Mouse (Mus musculus): ENCODE data around the gene Samd4b. TPM values are rescaled to one million over a fixed set of nuclear protein-coding genes. Genes with fewer than 3 reads are reported as not detected.
"Not testable (repeated sequence)": the region's sequence is repeated elsewhere in the genome, so short reads cannot be mapped to it uniquely, and the experiment has no call there.

Gene Samd4b
- total RNA-seq (2014; fragmentation: Nextera tagmentation) (17.5 and 25.0 TPM in 2 replicates), total RNA-seq (2017) (3.4 and 3.9 TPM in 2 replicates)

DNA sequence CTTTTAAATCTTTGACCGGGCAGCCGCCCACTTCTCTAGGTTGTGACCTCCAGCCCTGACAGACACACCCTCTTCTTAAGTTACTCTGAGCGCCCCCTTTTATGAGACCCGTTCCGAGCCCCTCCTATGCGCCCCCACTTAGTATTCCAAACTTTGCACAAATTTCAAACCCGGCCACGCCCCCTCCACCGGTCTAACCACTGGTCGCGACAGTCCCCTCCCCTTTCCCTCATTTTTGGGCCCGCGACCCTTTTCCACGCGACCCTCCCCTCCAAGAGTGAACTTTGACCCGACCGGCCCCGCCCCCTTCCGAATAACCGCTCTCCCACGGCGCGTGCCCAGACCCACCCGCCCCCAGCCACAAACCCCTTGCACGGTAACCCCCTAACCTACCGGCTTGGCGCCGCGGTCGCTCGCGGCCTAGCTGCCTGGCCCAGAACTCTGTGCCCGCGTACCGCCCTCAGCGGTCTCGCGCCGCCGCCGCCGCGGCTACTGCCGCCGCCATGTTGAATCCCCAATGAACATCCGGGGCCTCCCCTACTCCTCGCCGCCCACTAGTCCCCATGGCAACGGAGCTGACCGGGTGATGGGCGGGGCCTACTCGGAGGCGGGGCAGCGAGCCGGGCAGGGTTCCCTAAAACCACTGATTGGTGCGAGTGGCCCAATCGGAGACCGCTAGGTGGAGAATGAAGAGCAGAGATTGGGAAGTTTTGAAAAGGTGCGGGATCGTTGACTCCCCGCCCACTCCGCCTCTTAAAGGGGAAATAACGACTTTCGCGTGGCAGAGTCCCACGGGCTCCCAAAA lies at the start of gene Samd4b, which contains the start of gene Pak4:
Gene Samd4b, minus strand, starts transcription at position 503 of the 805 bp plus-strand sequence.
Gene Pak4, minus strand, starts transcription at position 544 of the 805 bp plus-strand sequence.
- peak; percentile 94 for ATAC-seq (replicated peaks; ENCODE audit: poor library complexity, severe bottlenecking)

DNA sequence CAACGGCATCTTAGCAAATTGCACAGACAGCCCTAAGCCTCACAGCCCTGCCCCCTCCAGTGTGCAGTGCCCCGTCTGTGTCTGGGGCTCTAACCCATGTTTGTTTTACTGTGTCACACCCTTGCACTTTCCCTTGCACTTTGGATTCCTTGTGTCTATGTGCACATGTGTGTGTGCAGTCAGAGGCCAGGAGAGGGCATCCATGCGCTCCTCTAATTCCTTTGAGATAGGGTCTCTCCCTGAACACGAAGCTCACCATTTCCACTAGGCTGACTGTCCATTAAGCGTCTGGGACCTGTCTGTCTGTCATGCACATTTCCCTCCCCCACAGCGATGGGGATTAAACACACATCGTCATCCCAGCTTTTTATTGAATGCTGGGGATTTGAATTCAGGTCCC lies 49.1 kb upstream of the Samd4b start:
- no peak for ATAC-seq (replicated peaks; ENCODE audit: poor library complexity, severe bottlenecking)

DNA sequence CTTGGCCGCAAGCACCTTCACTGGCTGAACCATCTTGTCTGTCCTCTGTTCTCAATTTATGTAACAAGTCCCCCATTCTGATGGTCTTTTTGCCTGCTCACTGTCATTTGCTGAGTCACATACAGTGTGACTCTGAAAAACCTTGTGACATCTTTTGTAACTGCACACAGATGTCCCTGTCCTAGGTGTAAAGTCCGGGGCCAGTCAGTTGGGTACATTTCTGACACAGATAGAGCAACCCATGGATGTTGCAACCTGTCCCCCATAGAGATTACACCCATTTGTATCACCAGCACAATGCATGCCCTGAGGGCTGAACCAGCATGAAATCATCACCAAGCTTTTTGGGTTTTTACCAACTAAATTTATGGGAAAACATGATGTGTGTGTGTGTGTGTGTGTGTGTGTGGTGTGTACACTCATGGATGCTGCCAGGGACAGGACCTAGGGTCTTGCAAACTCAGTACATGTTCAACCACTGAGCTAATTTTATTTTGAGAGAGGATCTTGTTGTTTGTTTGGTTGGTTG lies 48.1 kb upstream of the Samd4b start:
- ATAC-seq (replicated peaks; ENCODE audit: poor library complexity, severe bottlenecking): peak; percentile 37

DNA sequence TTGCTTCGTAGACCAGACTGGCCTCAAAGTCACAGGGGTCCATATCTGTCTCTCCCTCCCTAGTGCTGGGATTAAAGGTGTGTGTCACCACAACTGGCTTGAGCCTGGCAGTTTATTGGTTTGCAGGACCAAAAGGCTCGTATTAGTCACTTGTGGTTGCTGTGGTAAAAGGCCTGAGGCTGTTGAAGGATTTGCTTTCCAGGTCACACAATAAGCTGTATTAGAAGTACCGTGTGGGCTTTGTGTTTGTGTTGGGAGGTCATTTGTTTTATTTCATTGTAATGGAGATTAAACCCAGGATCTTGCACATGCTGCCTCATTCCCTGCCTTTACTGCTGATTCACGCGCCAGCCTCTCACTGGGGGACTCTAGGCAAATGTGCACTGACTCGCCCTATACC lies 47.4 kb upstream of the Samd4b start:
- no peak for ATAC-seq (replicated peaks; ENCODE audit: poor library complexity, severe bottlenecking)

DNA sequence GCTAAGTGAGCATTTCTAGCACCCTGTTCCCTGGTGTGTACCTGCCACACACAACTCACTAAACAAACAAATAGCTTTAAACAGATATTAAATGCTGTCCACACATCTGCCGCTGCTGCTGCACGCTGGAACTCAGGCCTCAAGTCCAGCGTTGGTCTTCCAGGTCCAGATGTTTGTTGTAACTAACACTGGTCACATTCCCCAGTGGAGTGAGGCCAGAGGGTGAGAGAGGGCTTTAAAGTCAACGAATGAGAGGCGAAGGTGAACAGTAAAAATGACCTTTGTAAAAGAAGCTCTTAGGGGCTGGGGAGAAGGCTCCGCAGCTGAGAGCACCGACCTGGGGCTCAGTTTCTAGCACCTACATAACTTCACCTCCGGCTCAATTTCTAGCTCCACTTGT lies 43.6 kb upstream of the Samd4b start:
- ATAC-seq (replicated peaks; ENCODE audit: poor library complexity, severe bottlenecking): no peak

DNA sequence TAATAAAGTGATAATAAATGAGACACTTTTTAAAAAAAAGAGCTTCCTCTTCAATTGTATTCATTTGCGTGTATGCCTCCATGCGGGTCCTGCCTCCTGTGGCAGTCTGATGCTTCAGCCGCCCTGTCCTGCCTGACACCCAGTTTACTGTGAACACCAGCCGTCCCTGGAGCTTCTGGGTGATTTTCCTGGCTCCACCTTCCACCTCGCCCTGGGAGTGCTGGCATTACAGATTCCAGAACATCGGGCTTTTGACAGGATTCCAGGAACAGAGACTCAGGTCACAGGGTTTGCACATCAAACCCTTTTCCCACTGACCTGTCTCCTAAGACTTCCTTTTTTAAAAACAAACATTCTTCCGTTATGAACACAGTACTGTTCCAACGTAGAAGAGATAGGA lies 39.6 kb upstream of the Samd4b start:
- ATAC-seq (replicated peaks; ENCODE audit: poor library complexity, severe bottlenecking): no peak

DNA sequence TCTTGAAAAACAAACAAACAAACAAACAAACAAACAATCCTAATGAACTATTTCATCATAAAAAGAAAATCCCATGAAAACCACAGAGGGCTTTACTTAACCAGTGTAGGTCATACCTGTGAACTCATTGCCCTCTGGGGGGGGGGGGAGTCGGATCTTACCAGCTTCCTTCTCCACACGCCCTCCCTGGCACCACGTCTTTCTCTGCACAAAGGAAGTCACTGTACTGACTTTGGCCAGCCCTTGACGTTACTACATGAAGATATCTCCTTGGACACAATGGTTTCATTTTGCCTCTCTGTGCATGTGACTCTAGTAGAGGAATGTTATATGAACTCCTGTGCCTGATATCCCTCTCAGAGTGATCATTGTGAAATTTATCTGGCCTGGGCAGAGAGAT lies 36.2 kb upstream of the Samd4b start:
- ATAC-seq (replicated peaks; ENCODE audit: poor library complexity, severe bottlenecking): no peak

DNA sequence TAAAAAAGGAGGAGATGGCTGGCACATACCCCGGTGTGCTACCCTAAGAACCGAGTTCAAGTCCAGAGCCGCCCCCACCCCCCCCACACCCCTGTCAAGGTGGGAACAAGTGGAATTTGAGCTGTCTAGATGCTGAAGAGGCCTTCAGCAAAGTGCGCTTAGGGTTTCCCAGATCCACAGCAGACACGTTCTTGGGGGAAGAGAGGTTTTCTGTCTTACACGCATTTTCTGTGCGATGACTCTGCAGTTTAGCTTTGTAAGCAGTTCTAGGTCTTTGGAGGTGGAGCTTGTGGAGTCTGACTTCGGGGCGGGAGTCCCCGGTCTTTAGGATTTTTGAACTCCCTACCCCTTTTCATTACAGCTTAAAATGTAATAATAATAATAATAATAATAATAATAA lies 33.1 kb upstream of the Samd4b start, which contains the start of gene Acp7:
Gene Acp7, minus strand, starts transcription at position 260 of the 400 bp plus-strand sequence.
- no peak for ATAC-seq (replicated peaks; ENCODE audit: poor library complexity, severe bottlenecking)

DNA sequence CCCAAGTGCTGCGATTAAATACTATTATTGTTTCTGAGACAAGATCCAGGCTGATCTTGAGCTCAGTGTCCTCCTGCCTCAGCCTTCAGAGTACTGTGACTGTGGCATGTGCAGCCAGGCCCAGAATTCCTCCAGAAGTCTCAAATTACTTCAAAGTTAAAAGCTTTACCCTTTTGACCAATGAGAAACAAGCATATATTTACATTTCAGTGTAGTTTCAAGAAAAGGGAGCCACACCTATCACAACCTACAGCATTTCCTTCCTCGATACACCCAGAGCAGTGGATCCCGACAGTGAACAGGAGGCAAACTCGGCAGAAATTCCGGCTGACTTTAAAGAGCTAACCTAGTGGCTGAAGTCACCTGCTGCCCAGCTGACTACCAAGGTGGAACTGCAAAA lies 26.8 kb upstream of the Samd4b start:
- no peak for ATAC-seq (replicated peaks; ENCODE audit: poor library complexity, severe bottlenecking)

DNA sequence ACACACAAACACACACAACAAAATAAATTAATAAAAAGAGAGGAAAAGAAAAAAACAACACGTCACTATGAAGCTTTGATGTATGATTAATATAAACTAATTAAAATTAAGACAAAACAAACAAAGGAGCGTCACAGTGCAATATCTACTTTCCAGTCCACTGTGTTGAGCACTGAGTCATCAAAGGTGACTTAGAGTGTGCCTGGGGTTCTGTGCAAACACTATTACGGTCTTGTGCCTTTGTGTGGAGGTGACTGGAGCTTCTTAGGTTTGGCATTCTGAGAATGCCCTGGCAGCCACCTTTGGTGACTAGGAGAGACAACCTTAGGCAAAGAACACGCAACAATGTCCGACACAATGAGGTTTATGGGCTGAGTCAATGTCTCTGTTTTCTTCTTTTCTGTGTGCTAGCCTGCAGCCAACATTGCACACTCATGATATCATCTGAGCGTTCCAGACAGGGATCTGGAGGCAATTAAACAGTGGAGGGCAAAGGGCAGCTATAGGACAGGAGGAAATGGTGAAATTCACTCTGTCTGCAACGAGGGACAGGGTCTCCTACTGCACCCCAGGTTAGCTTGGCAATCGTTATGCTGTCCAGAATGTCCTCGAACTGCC lies 21.3 kb upstream of the Samd4b start:
- no peak for ATAC-seq (replicated peaks; ENCODE audit: poor library complexity, severe bottlenecking)

DNA sequence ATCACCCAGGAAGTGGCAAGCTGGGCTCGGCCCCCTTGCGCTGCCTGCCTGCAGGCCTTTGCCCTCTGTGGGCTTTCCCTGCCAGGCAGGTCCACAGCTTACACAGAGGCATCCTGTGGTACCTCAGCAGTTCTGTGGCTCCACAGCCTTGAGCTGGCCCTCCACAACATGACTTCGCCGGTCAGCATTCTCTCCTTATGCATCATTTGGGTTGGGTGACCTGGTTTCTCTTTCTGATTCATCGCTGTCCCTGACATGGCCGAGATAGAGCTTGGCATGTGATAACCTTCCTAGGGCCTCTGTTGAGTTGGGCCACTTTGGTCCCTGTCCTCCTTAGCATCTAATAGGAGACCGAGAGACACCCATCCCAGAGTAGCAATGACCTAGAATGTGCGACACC lies 8.0 kb upstream of the Samd4b start:
- ATAC-seq (replicated peaks; ENCODE audit: poor library complexity, severe bottlenecking): no peak

DNA sequence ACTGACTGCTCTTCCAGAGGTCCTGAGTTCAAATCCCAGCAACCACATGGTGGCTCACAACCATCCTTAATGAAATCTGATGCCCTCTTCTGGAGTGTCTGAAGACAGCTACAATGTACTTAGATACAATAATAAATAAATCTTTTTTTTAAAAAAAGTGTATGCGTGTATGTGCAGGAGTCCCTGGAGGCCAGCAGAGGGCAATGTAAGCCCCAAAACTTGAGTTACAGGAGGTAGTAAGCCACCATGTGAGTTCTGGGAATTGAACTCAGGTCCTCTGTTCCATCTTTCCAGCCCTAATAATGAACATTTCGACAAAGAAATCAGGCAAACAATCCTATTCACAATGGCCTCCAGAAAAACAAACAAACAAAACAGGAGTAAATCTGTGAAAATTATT lies 5.8 kb upstream of the Samd4b start:
- ATAC-seq (replicated peaks; ENCODE audit: poor library complexity, severe bottlenecking): not testable (repeated sequence)

DNA sequence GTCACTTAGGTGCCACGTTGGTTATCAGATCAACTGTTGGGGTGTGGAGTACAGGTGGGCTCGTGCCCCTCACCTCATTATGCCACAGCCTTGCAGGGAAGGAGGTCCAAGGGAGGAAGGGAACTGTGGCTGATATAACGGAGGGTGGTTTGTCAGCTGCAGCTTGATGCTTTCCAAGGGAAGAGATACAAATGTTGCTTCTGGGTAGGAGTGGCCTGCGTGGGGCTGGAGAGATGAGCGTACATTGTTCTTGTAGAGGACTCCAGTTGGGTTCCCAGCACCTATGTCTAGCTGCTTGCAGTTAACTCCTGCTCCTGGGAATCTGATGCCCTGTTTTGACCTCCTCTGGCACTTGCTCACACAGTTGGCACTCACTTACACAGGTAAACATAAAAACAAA lies 5.2 kb upstream of the Samd4b start:
- no peak for ATAC-seq (replicated peaks; ENCODE audit: poor library complexity, severe bottlenecking)

DNA sequence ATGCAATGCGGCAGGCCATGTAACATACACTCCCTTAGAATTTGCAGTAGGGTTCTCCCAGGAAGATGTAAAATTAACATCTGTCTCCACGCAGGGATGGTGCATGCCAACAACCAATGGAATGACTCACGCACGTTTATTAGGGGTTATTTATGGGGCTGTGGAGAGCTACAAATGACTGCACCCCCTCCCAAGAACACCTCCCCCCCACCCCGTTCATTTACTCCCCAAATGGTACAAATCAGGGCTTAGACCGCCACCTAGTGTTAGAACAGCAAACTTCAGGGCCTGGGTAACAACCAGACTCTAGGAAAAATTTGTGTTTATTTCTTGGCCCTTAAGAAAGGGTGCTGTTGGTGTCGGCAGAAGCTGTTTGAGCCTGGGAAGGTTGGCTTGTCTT lies 3.7 kb upstream of the Samd4b start:
- ATAC-seq (replicated peaks; ENCODE audit: poor library complexity, severe bottlenecking): peak; percentile 24; the same call in 1 of the 2 replicates

DNA sequence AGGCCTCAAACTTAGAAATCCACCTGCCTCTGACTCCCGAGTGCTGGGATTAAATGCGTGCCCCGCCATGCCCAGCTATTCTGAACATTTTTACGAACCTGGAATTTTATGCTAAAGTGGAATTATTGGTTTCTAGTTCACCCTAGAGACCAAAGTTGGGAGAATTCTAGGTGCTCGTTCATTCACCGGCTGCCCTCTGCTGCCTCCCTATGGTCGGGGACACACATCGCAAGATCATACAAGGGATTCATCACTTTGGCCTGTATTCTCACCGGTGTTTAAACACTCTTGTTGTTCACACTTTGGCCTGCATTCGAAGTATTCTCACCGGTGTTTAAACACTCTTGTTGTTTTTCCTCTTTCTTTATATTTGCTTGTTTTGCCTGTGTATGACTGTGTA lies 3.1 kb upstream of the Samd4b start:
- ATAC-seq (replicated peaks; ENCODE audit: poor library complexity, severe bottlenecking): peak; percentile 52

DNA sequence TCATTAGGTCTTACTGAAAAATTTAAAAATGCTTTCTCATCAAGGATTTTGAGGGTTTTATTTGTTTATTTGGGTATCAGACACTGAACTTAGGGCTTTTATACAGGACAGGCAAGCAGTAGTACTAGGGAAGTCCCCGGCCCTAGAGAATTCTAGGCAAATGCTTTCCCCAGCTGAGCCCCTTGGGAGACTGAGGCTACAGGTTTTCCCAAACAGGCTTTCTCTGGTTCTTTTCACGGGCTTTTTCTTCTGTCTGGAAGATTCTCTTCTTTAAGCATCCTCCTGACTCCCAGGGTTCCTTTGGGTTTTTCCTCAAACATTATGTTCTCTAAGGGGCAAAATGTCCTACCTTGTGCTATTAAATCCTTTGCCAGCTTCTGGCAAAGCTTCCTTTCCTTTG lies 1.0 kb upstream of the Samd4b start:
- no peak for ATAC-seq (replicated peaks; ENCODE audit: poor library complexity, severe bottlenecking)

DNA sequence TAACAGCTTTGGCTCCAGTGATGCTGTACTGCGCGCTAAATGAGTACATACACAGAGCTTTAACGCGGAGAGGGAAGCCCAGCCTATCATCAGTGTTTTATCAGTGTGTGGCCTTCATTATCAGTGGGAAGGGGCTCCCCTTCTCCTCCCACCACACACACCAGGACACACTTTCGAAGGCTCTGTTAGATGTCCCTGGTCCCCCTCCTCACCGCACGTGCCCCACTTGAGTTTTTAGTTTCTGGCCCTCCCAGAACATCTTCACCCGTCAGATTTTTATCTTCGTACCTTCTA lies 720 bp downstream of the Samd4b start:
- ATAC-seq (replicated peaks; ENCODE audit: poor library complexity, severe bottlenecking): no peak

DNA sequence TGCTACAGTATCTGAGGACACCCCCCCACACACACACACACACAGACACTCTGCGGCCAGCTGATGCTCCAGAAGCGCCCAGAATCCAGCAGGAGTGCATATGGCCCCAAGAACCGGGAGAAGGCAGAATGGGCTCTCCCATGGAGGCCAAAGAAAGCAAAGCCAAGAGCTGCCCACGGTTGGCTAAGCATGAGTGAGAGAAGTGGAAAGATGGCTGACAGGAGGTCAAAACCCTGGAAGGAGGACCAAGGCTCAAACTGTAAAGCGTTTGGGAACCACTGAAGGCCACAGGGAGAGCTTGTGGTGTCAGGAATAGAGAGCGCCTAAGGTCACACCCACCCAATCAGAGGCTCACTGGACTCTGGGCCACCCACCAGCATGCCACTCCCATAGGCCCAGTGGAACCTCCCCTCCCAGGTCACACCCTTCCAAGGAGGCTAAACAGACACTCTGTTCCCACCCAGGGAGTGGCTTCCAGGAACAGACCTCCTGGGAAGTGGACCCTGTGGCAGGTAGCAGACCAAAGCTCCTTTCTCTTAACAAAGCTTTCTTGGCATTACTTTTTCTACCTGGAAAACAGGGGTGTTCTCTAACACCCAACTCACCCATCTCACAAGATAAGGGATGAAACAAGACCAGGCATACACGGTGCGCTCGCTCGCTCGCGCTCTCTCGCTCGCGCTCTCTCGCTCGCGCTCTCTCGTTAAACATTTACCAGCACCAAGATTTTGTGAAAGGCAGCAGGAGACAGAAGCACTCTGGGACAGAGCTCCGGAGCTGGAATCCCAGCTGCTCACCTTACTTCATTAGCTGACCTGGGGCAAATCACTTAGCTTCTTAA lies 1.3 kb downstream of the Samd4b start:
- ATAC-seq (replicated peaks; ENCODE audit: poor library complexity, severe bottlenecking): peak; percentile 16; the same call in 1 of the 2 replicates

DNA sequence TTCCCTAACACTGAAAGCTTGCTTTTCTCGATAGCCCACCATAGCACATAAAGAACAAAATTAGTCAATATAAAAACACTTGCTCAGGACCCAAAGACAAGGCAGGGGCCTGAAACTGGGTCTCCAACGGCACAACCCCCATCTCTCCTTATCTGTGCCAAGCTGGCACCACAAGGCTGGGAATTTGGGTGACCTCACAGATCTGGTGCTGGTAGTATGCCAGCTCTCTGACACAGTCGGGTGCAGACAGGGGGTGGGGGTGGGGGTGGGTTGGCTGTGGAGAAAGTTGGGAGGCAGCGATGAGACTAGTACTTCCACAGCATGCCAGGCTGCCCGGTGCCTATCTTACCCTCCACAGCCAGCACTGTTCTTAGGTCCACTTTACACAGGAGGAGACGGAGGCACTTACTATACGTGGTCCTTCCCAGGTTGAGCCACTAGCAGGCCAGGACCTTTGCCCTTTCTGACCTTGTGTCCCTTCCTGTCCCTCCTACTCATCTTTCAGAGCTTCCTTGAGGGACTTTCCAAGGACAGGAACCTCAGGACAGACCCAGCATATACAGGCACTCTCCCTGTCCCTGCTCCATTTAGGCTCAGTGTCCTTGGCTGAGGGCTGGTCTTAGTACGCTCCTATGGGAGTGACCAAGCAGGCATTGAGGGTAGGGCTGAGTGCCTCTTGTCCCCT lies 2.1 kb downstream of the Samd4b start:
- ATAC-seq (replicated peaks; ENCODE audit: poor library complexity, severe bottlenecking): no peak
